Mouse (Mus musculus): ENCODE data around the gene Zfp831. TPM values are rescaled to one million over a fixed set of nuclear protein-coding genes. Genes with fewer than 3 reads are reported as not detected.

Zfp831 gene
- under 1 TPM; 0.10 to 0.12 TPM for total RNA-seq (2021)

DNA sequence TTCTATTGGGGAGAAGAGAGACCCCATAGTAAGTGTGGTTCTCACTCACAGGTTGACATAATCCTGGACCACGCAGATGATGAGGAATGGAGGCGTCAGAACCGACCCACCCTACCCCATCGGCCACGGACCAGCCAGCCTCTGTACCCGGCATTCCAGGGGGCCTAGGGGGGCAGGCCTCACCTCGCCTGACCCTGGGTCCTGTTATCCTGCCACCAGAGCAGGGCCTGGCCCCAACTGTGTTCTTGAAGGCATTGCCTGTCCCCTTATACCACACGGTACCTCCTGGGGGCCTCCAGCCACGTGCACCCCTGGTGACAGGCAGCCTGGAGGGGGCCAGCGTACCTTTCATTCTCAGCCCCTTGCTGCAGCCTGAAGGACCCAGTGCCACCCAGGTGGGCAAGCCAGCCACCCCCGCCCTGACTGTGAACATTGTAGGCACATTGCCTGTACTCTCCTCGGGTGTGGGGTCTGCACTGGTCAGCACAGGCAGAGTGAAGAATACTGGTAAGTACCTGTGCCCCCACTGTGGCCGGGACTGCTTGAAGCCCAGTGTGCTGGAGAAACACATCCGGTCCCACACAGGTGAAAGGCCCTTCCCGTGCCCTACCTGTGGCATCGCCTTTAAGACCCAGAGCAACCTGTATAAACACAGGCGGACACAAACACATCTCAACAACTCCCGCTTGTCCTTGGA lies at the start of gene Zfp831:
Gene Zfp831 (plus strand): TSS at position 87 of the 697 bp plus-strand sequence.
- DNase-seq: no peak
- intact Hi-C loops (cut with DNase I): no loop called here

DNA sequence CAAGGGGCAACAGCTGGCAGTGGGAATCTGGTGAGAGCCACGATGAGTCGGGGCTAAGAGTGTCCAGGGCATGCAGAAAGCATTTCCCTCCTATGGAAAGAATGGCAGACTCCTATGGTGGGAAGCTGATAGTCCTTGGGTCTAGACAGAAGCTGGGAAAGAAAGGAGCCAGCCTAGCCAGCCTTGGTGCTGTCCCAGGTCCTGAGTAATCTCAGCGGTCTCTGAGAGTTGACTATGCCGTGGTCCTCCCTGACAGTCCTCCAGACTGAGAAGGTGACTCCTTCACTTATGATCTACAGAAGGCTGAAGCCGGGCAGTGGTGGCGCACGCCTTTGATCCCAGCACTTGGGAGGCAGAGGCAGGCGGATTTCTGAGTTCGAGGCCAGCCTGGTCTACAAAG lies 48.4 kb upstream of the Zfp831 start:
- DNase-seq: no peak
- intact Hi-C loops (cut with DNase I): loop anchor here (5.0 kb wide), 1 partner anchor 103 kb away; no protein-coding TSS in a partner anchor

DNA sequence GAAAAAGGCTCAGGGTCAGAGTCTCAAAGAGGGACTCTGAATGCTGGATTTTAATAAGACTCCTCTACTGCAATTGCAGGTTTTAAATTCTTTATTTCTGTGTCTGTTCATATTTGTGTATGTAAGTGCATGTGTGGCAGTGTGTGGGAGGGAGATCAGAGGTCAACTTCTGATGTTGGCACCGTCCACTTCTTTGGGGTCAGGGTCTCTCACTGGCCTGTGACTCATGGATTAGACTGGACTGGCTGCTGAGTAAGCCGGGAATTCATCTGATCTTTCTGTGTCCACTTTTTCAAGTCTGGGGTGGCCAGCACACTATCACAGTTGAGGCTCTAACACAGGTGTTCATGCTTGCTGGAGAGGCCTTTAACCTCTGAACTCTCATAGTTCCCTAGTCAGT lies 47.7 kb upstream of the Zfp831 start:
- intact Hi-C loops (cut with DNase I): loop anchor here (5.0 kb wide), 1 partner anchor 103 kb away; no protein-coding TSS in a partner anchor

DNA sequence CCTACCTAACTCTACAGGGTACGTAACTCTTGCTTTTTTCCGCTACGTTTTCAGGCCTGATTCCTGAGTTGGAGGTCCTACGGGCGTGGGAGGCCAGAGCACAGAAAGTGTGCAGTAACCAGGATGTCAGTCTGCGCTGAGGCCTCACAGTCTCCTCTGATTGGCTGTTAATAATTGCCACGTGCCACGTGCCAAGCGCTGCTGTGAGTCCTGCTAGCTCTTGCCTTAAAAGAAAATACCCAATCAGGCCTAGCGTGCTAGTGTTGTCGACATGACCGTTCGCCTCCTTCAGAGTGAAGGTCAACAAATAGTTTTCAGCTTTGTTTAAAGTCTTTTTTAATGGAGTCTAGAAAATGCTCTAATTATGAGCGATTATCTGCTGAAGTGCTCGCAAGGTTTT lies 46.9 kb upstream of the Zfp831 start:
- intact Hi-C loops (cut with DNase I): loop anchor here (5.0 kb wide), 1 partner anchor 104 kb away; no protein-coding TSS in a partner anchor
- no peak for DNase-seq

More for the DNA sequence above, 47.7 kb upstream of the Zfp831 start:
- no peak for DNase-seq

DNA sequence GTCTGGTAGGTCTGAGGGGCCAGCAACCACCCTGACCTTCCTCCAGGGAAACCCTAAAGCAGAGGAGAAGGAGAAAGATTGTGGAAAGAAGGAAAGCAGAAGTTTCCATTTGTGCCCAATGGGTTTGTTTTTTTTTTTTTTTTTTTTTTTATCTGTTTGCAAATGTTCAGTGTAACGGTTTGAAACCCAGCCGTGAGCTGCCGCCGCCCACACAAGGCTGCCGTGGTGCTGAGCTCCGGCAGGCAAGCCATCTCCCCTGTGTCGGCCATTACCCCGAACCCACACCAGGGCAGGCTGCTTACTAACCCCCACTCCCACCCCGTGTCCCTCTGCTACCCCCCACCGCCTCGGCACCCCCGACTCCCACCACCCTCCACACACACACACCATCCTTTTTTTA lies 44.9 kb upstream of the Zfp831 start:
- intact Hi-C loops (cut with DNase I): loop anchor here (5.0 kb wide), 1 partner anchor 106 kb away; no protein-coding TSS in a partner anchor
- no peak for DNase-seq

DNA sequence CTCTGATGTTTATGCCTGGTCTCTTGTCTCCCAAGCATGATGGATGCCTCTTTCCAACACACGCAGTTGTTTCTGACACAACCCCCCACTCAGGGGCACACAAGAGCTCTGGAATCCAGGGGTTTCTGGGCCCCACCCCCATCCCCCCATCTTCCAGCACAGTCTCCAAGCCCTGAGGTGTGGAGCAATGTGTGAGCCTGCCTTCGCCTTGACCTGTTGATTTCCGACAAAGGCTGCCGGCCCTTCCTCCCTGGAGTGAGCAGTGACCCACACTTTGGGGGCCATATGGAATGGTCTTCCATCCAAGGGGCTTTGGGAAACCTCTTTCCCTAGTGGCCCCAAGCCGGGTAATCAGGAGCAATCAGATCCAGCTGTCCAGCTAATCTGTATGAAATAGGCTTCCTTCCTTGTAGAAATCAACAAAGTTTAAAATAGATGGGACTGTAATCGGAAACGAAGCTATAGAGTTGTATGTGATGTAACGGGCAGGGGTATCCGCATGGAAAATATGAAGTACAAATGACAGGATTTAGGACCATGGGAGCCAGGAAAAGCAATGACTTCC lies 44.2 kb upstream of the Zfp831 start:
- intact Hi-C loops (cut with DNase I): loop anchor here (5.0 kb wide), 1 partner anchor 107 kb away; no protein-coding TSS in a partner anchor
- peak in 1 of 2 experiments; percentile 18 for DNase-seq

DNA sequence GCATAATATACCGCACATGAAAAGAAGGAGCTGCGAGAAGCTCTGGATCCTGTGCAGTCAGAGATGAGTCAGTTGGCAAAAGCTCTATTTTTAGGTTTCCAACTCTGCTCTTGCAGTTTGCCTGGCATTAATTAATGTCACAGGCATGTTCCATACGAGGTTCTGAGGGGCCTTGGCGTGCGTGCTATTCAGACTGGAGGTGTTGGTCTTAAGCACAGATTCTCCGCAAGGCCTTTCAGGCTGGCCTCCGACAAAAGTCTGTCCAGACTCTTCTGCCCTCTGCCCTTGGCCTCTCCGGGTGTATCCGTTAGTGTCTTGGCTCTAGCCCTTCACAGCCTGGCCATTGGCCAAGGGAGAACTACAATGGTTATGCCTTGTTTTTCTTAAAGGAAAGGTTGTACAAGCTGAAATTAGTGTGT lies 43.5 kb upstream of the Zfp831 start:
- DNase-seq: peak; percentile 64 to 66
- intact Hi-C loops (cut with DNase I): loop anchor here (2.0 to 5.0 kb wide), 2 partner anchors 73 to 108 kb away; no protein-coding TSS in a partner anchor

DNA sequence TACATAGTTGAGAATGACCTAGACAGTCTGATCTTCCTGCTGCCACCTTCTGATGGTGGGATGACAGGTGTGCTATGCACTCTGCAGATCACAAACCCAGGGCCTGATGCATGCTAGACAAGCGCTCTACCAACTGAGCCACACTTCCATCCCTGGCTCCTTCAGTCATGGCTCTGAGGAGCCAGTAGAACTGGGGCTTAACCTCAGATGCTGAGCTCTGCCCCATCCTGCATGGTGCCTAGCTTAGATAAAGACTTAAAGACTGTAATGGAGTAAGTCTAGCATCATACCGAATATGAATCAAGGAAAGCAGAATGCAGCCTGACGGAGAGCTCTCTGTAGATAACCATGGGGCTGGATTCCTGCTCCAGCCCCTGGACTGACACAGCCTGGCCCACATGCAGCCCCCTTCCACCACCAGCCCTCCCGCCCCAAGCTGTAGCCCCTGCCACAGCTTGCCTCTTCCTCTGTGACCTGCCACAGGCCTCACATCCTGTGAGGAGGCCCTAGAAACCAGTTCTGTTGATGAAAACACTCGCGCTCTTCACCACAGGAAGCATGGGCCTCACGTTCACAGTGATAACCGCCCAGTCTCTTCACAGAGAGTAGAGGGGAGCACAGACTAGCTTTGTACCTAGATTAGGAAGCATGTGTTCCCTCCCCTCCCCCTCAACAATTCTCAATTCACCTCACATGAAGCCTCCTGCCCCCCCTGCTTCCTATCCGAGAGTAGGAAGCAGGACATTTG lies 41.2 kb upstream of the Zfp831 start:
- peak; percentile 31 to 44 for DNase-seq
- intact Hi-C loops (cut with DNase I): loop anchor here (2.0 kb wide), 1 partner anchor 71 kb away; no protein-coding TSS in a partner anchor

DNA sequence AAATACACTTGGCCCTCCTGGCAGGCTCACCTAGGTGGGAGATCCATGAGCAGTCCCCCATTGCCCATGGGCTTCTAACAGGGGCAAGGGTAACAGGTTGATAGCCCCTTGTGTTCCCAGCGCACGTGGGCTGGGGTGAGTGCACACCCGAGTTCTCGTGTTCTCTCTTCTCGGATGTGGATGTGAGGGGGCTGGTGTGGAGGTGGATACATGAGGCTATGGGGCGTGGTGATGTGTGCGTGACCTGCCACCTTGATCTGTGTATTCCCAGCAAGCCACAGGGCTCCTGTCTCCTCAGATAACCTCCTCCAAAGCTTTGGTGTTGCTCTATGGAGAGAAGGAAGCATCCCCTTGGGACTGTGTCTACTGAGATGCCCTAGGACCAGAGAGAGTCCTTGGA lies 40.0 kb upstream of the Zfp831 start:
- DNase-seq: no peak
- intact Hi-C loops (cut with DNase I): no loop called here

DNA sequence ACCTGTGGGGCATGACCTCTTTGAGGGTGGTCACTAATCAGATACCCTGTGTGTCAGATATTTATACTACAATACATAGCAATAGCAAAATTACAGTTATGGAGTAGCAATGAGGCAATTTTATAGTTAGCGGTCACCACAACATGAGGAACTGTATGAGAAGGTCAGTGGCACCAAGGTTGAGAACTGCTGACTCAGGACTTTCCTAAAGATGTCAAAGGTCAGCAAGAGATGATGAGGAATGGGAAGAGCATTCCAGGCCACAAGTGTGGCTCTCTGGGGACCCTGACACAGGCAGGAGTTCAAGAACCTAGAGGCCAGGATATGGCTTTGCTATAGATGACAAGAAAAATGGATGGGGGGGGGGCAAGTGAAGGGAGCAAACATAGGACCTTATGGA lies 38.3 kb upstream of the Zfp831 start:
- intact Hi-C loops (cut with DNase I): loop anchor here (5.0 kb wide), 1 partner anchor 293 kb away; no protein-coding TSS in a partner anchor
- DNase-seq: no peak

DNA sequence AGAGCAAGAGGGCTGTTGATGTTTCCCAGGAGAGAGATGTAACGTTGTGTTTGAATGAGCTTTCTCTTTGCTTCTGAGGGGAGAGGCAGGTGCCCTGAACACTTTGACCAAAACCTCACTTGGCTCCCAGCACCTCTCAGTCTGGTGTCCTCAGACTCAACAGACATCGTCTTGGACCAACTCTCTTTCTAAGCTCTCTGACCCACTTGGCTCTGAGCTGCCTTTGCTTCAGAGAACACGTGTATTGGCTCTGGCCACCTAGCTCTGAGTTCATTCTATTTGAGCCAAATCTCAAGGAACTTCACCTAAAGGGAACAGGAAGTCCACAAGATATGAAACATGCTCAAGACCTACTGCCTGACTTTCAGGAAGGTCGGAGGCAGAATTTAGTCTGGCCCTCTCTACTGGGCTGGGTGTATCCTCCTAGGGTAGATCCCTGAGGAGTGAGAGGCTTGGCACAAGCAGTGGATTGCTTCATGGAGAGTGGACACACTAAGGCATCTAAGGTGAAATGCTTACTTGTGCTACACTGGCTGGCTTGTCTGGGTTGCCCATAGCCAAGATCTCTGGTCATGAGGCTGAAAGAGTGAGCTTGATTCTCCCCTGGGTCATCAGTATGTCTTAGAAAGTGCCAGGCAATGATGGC lies 37.8 kb upstream of the Zfp831 start:
- DNase-seq: no peak
- intact Hi-C loops (cut with DNase I): loop anchor here (5.0 kb wide), 1 partner anchor 293 kb away; no protein-coding TSS in a partner anchor

DNA sequence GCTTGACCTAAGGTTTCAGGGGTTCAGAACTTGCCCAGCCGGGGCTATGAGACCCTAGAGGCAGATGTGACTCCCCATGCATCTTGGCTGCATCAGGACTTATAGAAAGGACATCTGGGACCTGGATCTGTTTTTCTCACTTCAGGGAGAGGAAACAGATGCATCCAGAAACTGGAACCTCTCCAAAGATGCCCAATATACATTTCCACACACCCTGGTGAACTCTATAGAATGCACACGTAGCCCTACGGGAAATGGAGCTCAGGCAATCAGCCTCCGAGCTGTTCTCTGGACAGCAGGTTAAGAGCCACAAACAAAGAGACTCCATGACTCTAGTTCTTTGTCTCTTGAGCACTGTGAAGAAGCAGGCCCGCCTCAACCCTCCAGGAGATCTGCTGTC lies 37.0 kb upstream of the Zfp831 start:
- no peak for DNase-seq
- intact Hi-C loops (cut with DNase I): loop anchor here (5.0 kb wide), 1 partner anchor 294 kb away; no protein-coding TSS in a partner anchor

DNA sequence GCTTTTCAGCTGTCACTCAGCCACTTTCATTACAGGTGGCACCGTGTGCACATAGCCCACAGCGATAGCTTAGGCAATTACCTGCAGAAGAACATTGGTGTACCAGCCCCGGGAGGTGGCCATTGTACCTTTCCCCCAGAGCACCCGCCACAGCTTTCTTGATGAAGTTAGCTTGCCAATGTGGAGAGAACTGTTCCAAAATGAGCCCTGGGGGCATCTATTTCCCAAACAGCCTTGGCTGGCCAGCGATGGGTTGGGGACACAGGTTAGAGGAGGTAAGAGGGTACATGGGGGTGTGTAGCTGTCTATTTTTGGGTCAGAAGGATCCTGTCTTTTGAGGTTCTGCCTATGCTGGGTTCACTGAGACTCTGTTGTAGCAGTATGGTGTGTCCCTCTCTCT lies 33.4 kb upstream of the Zfp831 start:
- DNase-seq: no peak
- intact Hi-C loops (cut with DNase I): loop anchor here (5.0 kb wide), 1 partner anchor 298 kb away; no protein-coding TSS in a partner anchor

DNA sequence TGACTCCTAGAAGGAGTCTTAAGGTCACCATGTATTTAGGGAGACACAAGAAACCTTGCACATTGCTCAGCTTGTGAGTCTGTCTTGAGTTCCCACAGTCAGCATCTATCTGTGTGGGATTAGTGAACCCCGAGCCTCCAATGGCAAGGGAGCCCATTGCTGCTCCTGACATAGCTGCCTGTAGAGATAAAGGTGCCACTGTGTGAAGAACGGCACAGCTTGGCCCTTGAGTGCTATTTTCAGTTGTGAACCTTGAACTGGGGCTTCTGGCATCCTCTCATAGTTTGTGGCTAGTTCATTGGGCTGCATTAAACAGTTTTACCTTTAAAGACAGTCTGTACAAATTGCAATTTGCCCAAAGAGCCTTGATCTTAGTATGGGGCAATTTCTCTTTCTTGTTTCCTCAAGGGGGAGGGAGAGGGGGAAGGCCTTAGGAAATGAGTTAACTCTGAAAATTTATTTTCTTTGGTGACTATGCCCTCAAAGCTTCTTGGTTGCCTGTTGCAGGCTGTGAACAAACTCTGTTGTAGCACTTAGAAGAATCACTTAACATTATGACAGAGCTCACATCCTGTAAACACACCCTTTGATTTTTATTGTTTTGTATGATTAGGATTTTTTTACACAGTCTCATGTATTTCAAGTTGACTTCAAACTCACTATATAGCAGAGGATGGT lies 30.8 kb upstream of the Zfp831 start:
- DNase-seq: no peak
- intact Hi-C loops (cut with DNase I): no loop called here

DNA sequence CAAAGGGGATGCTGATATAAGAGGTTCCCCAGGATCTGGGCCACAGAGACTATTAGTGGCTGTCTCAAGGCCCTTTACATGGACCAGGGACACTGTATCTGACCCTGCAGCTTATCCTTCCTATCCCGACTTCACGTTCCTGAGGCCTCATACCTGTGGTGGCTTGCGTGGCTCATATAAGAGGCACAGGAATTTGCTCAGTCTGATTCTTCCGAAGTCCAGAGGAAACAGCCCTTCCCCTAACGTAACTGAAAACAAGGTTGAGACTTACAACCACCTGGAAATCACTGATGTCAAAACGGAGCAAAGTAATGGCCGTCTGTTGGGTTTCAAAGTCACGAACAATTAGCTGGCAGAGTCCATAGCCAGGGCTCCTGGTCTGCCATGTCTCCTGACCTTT lies 30.1 kb upstream of the Zfp831 start:
- no peak for DNase-seq
- intact Hi-C loops (cut with DNase I): no loop called here

DNA sequence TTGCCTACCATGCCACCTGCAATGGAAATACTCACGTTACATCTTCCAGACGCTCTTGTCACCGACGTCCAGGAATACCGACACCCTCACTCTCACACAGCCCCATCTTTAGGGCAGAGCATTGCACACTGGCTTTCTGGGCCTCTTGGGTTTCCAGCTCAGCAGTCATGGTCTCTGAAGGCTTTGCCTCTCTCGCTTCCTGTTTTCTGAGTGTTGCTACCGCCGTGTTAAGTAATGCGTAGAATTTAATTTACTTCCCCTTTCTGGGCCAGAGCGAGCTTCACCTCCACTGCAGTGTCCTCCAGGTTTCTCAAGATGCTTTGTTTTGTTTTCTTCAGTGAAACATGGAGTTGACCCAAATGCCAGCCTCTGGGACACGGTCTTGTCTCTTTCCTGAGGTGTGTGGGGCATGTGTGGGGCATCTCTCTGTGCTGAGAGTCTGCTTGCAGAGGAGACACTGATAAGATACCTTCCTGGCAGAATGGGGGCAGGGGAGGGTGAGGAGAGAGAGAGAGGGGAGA lies 29.4 kb upstream of the Zfp831 start:
- intact Hi-C loops (cut with DNase I): no loop called here
- DNase-seq: no peak

DNA sequence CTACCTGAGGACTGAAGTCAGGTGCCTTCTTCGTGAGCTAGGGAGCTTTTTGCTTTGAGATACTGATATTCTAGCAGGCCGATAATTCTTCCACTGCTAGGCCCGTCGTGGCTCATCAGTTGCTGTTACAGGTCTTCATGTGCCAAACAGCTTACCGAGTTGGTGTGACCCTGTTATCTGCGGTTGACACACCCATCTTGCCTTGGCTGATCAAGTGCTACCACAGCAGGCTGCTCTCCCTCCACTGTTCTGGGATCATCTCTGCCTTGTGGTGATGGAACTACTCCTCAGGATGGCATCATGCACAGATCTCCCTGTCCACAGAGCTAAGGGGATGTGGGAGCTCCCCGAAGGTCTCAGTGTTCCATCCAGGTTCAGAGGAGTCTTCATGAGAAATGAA lies 21.5 kb upstream of the Zfp831 start:
- intact Hi-C loops (cut with DNase I): no loop called here
- no peak for DNase-seq

DNA sequence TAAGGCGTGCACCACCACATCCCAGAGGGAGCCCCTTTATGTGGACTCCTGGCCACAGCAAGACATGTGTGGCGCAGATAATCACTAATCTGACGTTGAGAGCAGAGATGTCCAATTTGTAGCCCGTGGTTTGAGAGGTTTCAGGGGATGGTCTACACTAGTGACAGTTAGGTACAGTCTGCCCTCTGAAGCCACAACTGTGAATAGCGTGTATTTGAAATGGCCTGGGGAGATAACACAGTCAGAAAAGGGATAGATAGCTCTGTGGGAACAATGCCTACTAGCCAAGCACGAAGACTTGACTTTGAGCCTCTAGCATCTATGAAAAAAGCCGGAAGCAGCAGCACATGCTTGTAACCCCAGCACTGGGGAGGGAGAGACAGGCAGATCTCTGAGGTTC lies 18.9 kb upstream of the Zfp831 start:
- no peak for DNase-seq
- intact Hi-C loops (cut with DNase I): no loop called here

DNA sequence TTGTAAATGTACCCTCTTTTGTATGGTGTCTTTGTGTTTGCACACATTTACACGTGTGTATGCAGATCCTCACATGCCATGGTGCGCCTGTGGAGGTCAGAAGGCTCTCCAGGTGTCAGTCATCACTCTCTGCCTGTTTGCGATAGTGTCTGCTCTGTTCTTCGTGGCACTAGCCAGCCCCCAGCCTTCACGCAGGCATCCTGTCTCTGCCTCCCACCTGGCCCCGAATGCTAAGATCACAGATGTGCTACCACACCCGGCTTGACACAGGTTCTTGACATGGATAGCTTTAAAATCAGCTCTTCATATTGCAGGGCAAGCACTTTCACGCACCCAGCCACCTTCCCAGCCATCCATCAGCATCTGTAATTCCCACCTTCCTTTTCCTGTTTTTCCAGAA lies 16.3 kb upstream of the Zfp831 start:
- intact Hi-C loops (cut with DNase I): no loop called here
- no peak for DNase-seq

DNA sequence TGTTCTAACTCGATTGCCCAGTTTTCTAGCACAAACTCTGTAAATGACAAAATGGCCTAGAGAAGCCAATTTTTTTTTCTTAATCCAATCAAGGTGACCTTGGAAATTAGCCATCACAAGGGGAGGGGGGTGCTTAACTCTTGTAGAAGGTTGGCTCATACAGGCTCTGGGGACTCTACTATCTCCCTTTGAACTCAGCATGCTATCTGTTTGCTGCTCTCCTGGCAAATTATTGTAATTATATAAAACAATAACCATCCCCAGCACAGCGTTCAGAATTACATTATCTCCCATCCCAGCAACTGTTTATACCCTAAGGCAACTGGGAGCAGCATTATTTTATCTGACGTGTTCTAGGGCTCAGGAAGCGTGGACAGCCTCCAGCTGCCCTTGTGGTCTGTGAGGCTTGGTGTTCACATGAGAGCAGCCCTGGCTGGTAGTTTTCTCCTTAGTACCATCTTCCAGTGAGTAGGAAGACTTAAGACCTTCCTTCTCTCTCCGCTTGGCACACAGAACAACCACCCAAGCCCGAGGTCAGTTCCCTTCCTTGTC lies 14.0 kb upstream of the Zfp831 start:
- DNase-seq: no peak
- intact Hi-C loops (cut with DNase I): no loop called here
